Mouse (Mus musculus) lung, embryonic 14.5 days (tissue): ENCODE measurements at regions not wholly inside any gene's neighbourhood (a gene's known extent, or its start where the extent isn't known, plus 50 kb on each side); places are given as distances from the start of the nearest gene placed in this dataset.

ENCODE experiments used
- ATAC-seq: fragments of 200-750 bp; cut with Nextera tagmentation; 2 replicates; pipeline ENCODE4 v1.8.0; 2017; ENCODE audit warnings: mild to moderate bottlenecking, moderate TSS enrichment, moderate library complexity; ENCODE audit not compliant: insufficient read depth
- DNase-seq: peaks from one replicate; pipeline ENCODE4 v3.0.0-alpha.2; 2015
- H3K27ac ChIP-seq: fragments of 300-500 bp; sonication (generic); 2 replicates; pipeline ENCODE4 v1.5.1; 2014; ENCODE audit warnings: low read depth, mild to moderate bottlenecking, moderate library complexity
- H3K27me3 ChIP-seq: fragments of 300-500 bp; sonication (generic); 2 replicates; pipeline ENCODE4 v1.6.1; 2014; ENCODE audit warnings: low read length, control low read depth; ENCODE audit not compliant: insufficient read depth
- H3K36me3 ChIP-seq: fragments of 300-500 bp; sonication (generic); 2 replicates; pipeline ENCODE4 v1.6.1; 2014; ENCODE audit warnings: control low read depth; ENCODE audit not compliant: insufficient read depth
- H3K4me1 ChIP-seq: fragments of 300-500 bp; sonication (generic); 2 replicates; pipeline ENCODE4 v1.6.1; 2014; ENCODE audit warnings: antibody characterized with exemption, control low read depth; ENCODE audit not compliant: insufficient read depth
- H3K4me2 ChIP-seq: fragments of 300-500 bp; sonication (generic); 2 replicates; pipeline ENCODE4 v1.6.1; 2014; ENCODE audit warnings: mild to moderate bottlenecking
- H3K4me3 ChIP-seq: fragments of 300-500 bp; sonication (generic); 2 replicates; pipeline ENCODE4 v1.5.1; 2014; ENCODE audit warnings: low read depth, low read length
- H3K9ac ChIP-seq: fragments of 300-500 bp; sonication (generic); 2 replicates; pipeline ENCODE4 v1.6.1; 2014
- H3K9me3 ChIP-seq: fragments of 300-500 bp; sonication (generic); 2 replicates; pipeline ENCODE4 v1.6.1; 2016; ENCODE audit warnings: low read depth, low read length, control low read depth
- CTCF ChIP-seq: IDR thresholded peaks from 2 replicates; pipeline ENCODE4 v1.5.1; 2016; ENCODE audit warnings: antibody characterized with exemption, low read depth
- WGBS: fragments of 180-500 bp; shearing (Covaris S2); extraction: QIAGEN DNeasy Blood & Tissue Kit; methylation state at CpG from one replicate; pipeline ENCODE4 v1.1.7; 2014; 5-methylcytosine and 5-hydroxymethylcytosine counted together

DNA sequence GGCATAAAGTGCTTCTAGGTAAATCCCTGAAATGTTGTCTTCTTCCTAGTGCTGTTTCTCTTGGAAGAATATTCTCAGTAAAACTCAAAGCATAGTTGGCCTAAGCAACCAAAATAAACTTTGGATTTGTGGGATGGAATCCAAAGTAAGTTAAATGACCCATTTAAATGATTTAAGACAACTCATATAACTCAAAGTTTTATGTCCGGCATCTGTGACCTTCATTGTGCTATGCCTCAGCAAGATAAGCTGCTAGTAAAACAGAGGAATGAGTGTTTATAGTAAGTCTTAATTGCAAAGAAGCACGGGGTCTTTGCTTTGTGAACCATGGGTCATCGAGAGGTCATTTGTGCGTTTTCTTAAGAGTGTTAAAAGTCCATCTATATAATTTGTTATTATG is 368.0 kb upstream of the Stxbp6 start:
- no peak overlapping the region for H3K9ac ChIP-seq
- no peak for ATAC-seq
- 27% methylated on average over 4 of the region's 4 CpGs for WGBS
- no peak overlapping the region for H3K4me2 ChIP-seq
- TF ChIP-seq CTCF = no peak
- peak; percentile 8 for DNase-seq
- no peaks in the 10 kb centered on the region for H3K27me3 ChIP-seq
- no peaks in the 10 kb centered on the region for H3K4me1 ChIP-seq
- H3K4me3 ChIP-seq = no peak overlapping the region
- H3K36me3 ChIP-seq = no peaks in the 10 kb centered on the region
- no peak overlapping the region for H3K27ac ChIP-seq
- H3K9me3 ChIP-seq = no peaks in the 10 kb centered on the region

DNA sequence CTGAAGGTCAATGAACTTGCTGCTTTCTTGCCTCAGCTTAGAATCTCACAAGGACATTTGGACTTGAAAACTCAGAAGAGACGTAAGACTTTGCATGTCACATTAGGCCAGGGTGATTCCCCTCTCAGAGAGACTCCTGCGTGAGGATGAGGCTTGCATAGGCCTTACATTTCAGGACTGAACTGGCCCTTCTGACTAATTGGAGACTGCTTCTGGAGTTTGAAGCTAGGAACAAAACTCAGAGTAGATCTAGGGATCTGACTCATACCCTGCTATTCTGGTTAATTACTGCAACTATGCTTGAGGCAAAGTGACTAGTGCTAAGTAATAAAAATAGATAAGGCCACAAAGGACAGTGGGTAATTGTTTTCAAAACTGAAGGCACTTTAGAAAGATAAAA is 365.2 kb upstream of the Stxbp6 start:
- DNase-seq (no peak), ATAC-seq (no peak)
- WGBS = 84% methylated on average over 2 of the region's 2 CpGs
- Histone ChIP-seq H3K36me3 (no peaks in the 10 kb centered on the region), H3K4me2 (no peak overlapping the region), H3K27ac (no peak overlapping the region), H3K27me3 (no peaks in the 10 kb centered on the region), H3K9ac (no peak overlapping the region), H3K4me1 (no peaks in the 10 kb centered on the region), H3K4me3 (no peak overlapping the region), H3K9me3 (no peaks in the 10 kb centered on the region)
- no peak for TF ChIP-seq CTCF

DNA sequence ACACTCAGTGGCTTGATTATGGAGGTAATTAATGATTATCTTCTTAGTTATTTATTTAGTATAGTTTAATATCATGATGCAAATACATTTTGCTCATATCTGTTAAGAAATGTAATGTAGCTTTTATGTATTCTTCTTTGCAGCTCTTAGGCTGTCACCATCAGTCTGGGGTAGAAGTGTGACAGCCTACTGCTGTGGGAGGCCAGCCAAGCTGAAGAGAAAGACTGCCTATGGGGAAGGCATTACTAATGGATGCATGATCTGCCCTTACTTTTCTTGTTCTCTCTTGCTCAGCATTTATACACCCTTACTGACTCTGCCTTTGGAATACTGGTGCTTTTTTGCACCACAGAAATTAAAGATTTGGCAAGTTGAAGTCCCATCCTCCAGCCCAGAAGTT is 362.8 kb upstream of the Stxbp6 start:
- no peaks in the 10 kb centered on the region for H3K4me1 ChIP-seq
- H3K27me3 ChIP-seq = no peaks in the 10 kb centered on the region
- H3K4me3 ChIP-seq = no peak overlapping the region
- DNase-seq (peak; percentile 40), ATAC-seq (peak; percentile 60; the same call in 1 of the 2 replicates)
- H3K9ac ChIP-seq = no peak overlapping the region
- H3K4me2 ChIP-seq = no peak overlapping the region
- no peaks in the 10 kb centered on the region for H3K9me3 ChIP-seq
- H3K36me3 ChIP-seq = no peaks in the 10 kb centered on the region
- no peak for TF ChIP-seq CTCF
- H3K27ac ChIP-seq = no peak overlapping the region

DNA sequence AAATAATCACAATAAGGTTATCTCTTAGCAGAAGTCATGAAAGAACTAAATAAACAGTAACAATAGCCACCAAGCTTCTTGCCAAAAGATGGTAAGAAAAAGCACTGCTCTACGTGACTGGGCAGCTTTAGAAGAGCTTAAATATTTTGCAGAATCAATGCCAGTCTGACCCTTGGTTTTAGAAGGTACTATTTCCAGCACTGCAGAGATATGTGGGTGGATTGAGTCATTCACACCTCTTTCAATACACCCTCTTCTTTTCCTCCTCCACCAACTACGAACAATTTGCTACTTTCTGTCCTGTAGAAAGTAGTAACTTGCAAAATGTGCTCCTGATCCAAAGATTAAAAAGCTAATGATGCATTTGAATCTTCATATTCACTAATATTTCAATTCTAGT is 324.9 kb upstream of the Stxbp6 start:
- Histone ChIP-seq H3K4me3 (no peak overlapping the region), H3K9me3 (no peaks in the 10 kb centered on the region), H3K4me1 (no peaks in the 10 kb centered on the region), H3K27me3 (no peaks in the 10 kb centered on the region), H3K27ac (no peak overlapping the region), H3K4me2 (no peak overlapping the region), H3K36me3 (no peaks in the 10 kb centered on the region), H3K9ac (no peak overlapping the region)
- 56% methylated on average over 2 of the region's 2 CpGs for WGBS
- ATAC-seq = no peak
- TF ChIP-seq CTCF = no peak
- DNase-seq = no peak

DNA sequence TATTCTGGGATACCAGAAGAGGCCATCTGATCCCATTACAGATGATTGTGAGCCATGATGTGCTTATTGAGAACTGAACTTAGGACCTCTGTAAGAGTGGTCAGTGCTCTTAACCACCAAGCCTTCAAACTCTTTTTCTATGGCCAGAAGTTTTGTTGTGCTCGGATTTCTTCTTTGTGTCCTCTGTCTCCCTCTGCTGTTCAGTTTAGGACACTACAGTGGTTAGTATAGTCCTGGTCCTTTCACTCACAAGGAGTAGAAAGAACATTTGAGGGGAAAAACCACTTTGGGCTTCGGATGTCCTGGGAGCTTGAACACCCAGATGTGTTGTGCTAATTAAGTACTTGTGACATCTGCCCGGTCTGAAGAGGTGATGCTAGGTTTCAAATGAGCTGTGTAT is 310.4 kb upstream of the Stxbp6 start:
- peak; percentile 47 for TF ChIP-seq CTCF
- H3K27ac ChIP-seq = no peak overlapping the region
- H3K9ac ChIP-seq = no peak overlapping the region
- H3K4me1 ChIP-seq = no peaks in the 10 kb centered on the region
- ATAC-seq (no peak), DNase-seq (peak; percentile 59)
- H3K4me2 ChIP-seq = no peak overlapping the region
- 51% methylated on average over 3 of the region's 3 CpGs for WGBS
- no peaks in the 10 kb centered on the region for H3K36me3 ChIP-seq
- H3K9me3 ChIP-seq = no peaks in the 10 kb centered on the region
- no peaks in the 10 kb centered on the region for H3K27me3 ChIP-seq
- no peak overlapping the region for H3K4me3 ChIP-seq
